Mouse (Mus musculus) intestine, embryonic 16.5 days (tissue): ENCODE results near the gene Zbtb4. TPM values are rescaled to one million over a fixed set of nuclear protein-coding genes. Genes with fewer than 3 reads are reported as not detected.
A peak's percentile ranks its signal among the peaks of the same experiment; 100 is the strongest.

Source experiments
- ATAC-seq: fragments of 200-750 bp; cut with Nextera tagmentation; 2 replicates; pipeline ENCODE4 v1.8.0; 2017; ENCODE audit warnings: moderate TSS enrichment, moderate library complexity
- H3K27ac ChIP-seq: fragments of 300-500 bp; sonication (generic); 2 replicates; pipeline ENCODE4 v1.5.1; 2014; ENCODE audit warnings: mild to moderate bottlenecking, low read length
- H3K27me3 ChIP-seq: fragments of 300-500 bp; sonication (generic); replicated peaks from 2 replicates; pipeline ENCODE4 v1.6.1; 2014; ENCODE audit warnings: low read length, control low read depth, mixed read lengths; ENCODE audit not compliant: control insufficient read depth, insufficient read depth
- H3K36me3 ChIP-seq: fragments of 300-500 bp; sonication (generic); 2 replicates; pipeline ENCODE4 v1.6.1; 2014; ENCODE audit warnings: low read length, control low read depth; ENCODE audit not compliant: control insufficient read depth, insufficient read depth
- H3K4me1 ChIP-seq: fragments of 300-500 bp; sonication (generic); 2 replicates; pipeline ENCODE4 v1.6.1; 2014; ENCODE audit warnings: low read length, control low read depth, mixed read lengths; ENCODE audit not compliant: control insufficient read depth, insufficient read depth
- H3K4me2 ChIP-seq: fragments of 300-500 bp; sonication (generic); 2 replicates; pipeline ENCODE4 v1.6.1; 2014; ENCODE audit warnings: low read depth, low read length, control low read depth
- H3K4me3 ChIP-seq: fragments of 300-500 bp; sonication (generic); 2 replicates; pipeline ENCODE4 v1.5.1; 2014; ENCODE audit warnings: mild to moderate bottlenecking, low read length
- H3K9ac ChIP-seq: fragments of 300-500 bp; sonication (generic); 2 replicates; pipeline ENCODE4 v1.6.1; 2014; ENCODE audit warnings: low read depth, low read length
- H3K9me3 ChIP-seq: fragments of 300-500 bp; sonication (generic); 2 replicates; pipeline ENCODE4 v1.6.1; 2016; ENCODE audit warnings: low read length, control low read depth; ENCODE audit not compliant: control insufficient read depth
- WGBS: fragments of 180-500 bp; shearing (Covaris S2); extraction: QIAGEN DNeasy Blood & Tissue Kit; methylation state at CpG from one replicate; pipeline ENCODE4 v1.1.7; 2014; 5-methylcytosine and 5-hydroxymethylcytosine counted together
- polyA plus RNA-seq: library from polyadenylated mRNA; unstranded; fragments of >200 nt; fragmentation: Nextera tagmentation; extraction: Ambion mirVana; gene quantifications from 2 replicates; pipeline ENCODE4 v1.2.1, GENCODE M21; 2015

The Zbtb4 gene
- polyA plus RNA-seq, 1 experiment from 2014 or later, result 2.3 TPM

DNA sequence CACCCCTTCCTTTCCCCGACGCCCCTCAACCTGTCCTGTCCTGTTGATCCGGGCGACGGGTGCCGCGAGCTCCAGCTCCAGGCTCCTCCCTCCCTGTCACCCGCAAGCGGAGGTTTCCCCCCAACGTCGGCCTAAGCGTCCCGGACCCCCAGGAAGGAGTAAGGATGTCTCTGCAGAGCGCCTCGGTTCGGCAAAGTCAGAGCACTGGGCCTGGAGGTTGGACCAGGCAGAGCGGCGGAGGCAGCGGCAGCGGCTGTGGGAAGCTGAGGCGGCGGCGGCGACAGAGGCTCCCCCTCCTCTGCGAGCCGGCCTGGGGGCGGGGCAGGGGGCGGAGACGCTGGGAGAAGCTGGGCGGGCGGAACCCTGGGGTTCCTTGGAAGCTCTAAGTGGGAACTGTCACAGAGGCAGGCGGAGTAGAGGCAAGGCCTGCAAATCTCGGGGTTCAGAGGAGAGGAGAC is 37.0 kb downstream of the Zbtb4 start:
- WGBS, result under 1% methylated on average over 32 of the region's 33 CpGs
- peak overlapping the region; percentile 89 for H3K27ac ChIP-seq
- no peaks in the 10 kb centered on the region for H3K36me3 ChIP-seq
- H3K4me3 ChIP-seq, result peak overlapping the region; percentile 64
- peaks cover 54% of the 10 kb centered on the region for H3K4me1 ChIP-seq
- ATAC-seq, result peak; percentile 57
- H3K9ac ChIP-seq, result peak overlapping the region; percentile 82
- no peaks in the 10 kb centered on the region for H3K9me3 ChIP-seq
- peak overlapping the region; percentile 98 for H3K4me2 ChIP-seq
- H3K27me3 ChIP-seq, result 0 out of 2 replicates have a peak, but pooled peaks cover 5% of the 10 kb centered on the region

DNA sequence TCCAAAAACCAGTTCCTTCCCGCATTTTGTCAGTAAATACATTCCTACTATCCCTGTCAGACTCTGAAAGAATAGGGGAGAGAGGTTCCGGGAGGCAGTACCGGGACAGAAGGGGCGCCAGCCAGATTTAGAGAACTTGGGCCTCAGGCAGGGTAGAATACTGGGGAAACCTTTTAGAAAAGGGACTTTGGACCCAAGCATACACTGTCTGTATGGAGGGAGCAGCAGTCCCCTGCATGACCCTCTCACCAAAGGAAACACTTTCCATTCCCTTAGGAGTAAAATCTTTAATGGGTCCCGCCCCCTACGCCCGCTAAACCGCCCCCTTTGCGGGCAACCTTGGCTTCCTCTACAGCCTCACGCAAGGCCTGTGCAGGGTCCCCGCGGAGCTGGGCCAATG is 37.6 kb downstream of the Zbtb4 start:
- peaks cover 54% of the 10 kb centered on the region for H3K4me1 ChIP-seq
- H3K4me3 ChIP-seq, result peak overlapping the region; percentile 64
- H3K9ac ChIP-seq, result peak overlapping the region; percentile 82
- WGBS, result 2% methylated on average over 12 of the region's 12 CpGs
- H3K36me3 ChIP-seq, result no peaks in the 10 kb centered on the region
- peak overlapping the region; percentile 89 for H3K27ac ChIP-seq
- H3K27me3 ChIP-seq, result 0 out of 2 replicates have a peak, but pooled peaks cover 5% of the 10 kb centered on the region
- no peaks in the 10 kb centered on the region for H3K9me3 ChIP-seq
- peak; percentile 54 for ATAC-seq
- peak overlapping the region; percentile 98 for H3K4me2 ChIP-seq

DNA sequence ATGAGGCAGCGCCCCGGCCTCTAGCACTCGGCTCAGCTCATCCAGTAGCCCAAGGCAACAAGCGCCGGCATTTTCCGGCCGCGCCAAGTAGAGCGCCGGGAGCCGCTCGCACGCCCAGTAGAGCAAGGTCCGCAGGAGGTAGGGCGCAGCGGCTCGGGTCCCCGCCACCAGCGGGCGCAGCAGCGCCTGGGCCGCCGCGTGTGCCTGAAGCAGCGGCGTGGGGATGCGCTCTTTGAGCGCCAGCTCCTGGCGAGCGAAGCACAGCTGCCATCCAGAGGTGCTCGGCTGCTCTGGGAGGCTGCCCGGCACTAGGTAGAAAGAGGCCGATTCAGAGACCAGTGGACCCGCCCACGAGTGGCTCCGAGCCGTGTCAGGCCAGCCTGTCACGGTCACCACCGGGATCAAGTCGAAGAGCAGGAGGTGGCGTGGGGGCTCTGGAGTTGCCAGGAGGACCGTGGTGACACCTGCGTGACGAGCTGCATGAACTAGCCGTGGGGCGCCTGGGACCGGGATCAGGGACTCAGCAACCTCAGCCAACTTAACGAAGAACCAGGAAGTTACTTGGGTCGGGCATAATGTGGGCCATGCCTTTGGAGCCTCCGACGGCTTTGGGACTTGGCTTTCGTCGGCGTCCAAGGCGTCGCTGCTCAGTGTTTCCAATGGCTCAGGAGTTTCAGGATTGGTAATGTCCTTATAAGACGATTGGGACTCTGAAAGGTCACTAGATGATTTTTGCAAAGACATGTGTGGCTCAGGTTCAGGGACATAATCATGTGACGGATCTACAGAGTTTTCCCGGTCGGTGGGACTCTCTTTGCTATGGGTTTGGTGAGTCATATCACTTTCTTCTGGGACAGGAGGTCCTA is 38.3 kb downstream of the Zbtb4 start:
- peak; percentile 84 for ATAC-seq
- Histone ChIP-seq H3K9me3 (no peaks in the 10 kb centered on the region), H3K27ac (peak overlapping the region; percentile 89), H3K4me2 (peak overlapping the region; percentile 98), H3K4me3 (peak overlapping the region; percentile 64), H3K36me3 (no peaks in the 10 kb centered on the region), H3K9ac (peak overlapping the region; percentile 82), H3K4me1 (peaks cover 52% of the 10 kb centered on the region), H3K27me3 (0 out of 2 replicates have a peak, but pooled peaks cover 5% of the 10 kb centered on the region)
- WGBS, result 2% methylated on average over 57 of the region's 60 CpGs

DNA sequence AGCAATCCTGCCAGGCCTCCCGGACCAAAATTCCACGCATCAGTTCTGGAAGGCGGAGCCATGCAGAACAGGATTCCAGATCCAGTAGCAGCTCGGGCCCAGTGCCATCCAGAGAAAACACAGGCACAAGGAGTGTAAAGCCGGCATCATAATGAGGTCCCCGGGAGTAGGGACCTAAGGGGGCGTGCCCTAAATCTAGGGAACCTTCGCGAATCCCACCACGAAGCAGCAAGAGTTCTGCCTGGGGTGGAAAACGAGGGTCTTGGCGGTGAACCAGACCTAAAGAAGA is 38.9 kb downstream of the Zbtb4 start:
- Histone ChIP-seq H3K36me3 (no peaks in the 10 kb centered on the region), H3K9ac (peak overlapping the region; percentile 82), H3K27ac (peak overlapping the region; percentile 89), H3K9me3 (no peaks in the 10 kb centered on the region), H3K4me1 (peaks cover 47% of the 10 kb centered on the region), H3K27me3 (0 out of 2 replicates have a peak, but pooled peaks cover 5% of the 10 kb centered on the region), H3K4me2 (peak overlapping the region; percentile 98), H3K4me3 (peak overlapping the region; percentile 64)
- 12% methylated on average over 12 of the region's 12 CpGs for WGBS
- no peak for ATAC-seq

DNA sequence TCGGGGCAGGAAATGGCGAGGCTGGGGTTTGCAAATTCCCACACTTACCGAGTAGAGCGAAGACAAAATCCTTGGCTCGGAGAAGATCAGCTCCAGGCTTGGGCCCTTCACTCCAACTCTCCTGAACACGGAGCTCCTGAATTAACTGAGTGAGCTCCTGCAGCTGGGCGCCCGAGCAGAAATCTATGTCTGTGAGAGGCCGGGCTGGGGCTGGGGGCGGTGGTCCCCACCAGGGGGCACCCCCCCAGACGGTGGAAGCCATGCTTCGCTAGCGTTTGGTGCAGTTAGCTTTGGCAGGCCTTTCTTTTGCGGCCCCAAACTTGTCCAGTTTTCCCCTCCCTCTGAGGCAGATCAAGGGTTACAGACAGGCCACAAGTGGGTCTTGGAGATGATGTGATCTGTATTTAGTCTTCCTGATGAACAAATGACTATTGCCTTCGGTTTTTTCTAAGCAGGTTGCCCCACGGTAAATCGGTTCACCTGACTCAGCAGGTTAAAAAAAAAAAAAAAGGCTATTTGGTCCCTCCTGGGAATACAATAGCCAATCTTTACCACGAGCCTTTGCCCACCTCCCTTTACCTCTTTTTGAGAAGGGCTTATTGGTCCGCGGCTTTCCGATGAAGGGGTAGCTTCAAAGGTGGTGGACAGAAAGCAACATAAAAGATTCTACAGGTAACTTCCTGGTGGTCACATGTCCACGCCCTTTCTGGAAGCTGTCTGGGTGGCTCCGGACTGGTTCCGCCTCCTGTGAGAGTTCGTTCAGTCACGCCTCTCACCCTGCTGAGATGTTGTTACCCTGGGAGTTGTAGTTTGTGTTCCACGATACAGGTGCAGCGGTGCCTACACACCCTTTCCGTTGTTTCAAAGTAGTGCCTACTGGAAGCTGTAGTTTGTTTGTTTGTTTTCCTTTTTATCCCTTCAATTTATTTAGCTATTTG is 39.5 kb downstream of the Zbtb4 start, which contains the start of gene Tmem102:
TSS of gene Tmem102 (minus strand) at position 653 of the 938 bp plus-strand sequence.
- peak within 1 kb of the TSS; percentile 98 for H3K4me2 ChIP-seq
- peaks cover 40% of the 10 kb centered on the region for H3K4me1 ChIP-seq
- 9% methylated on average over 29 of the region's 29 CpGs for WGBS
- H3K4me3 ChIP-seq, result peak within 1 kb of the TSS; percentile 64
- peak within 1 kb of the TSS; percentile 89 for H3K27ac ChIP-seq
- no peaks in the 10 kb centered on the region for H3K36me3 ChIP-seq
- H3K27me3 ChIP-seq, result 0 out of 2 replicates have a peak, but pooled peaks cover 5% of the 10 kb centered on the region
- peak within 1 kb of the TSS; percentile 82 for H3K9ac ChIP-seq
- no peaks in the 10 kb centered on the region for H3K9me3 ChIP-seq
- ATAC-seq, result peak; percentile 39

DNA sequence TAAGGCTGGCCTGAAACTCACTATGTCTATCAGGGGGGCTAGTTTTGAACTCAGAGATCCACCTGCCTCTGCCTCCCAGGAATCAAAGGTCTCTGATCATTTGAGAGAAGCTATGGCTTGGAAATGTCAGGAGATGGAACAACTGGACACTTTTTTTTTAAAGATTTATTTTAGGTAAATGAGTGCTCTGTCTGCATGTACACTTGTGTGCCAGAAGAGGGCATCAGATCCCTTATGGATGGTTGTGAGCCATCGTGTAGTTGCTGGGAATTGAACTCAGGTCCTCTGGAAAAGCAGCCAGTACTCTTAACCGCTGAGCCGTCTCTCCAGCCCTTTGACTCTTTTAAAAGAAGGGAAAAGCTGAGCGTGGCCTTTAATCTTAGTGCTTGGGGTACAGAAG is 40.7 kb downstream of the Zbtb4 start:
- Histone ChIP-seq H3K9me3 (no peaks in the 10 kb centered on the region), H3K27me3 (0 out of 2 replicates have a peak, but pooled peaks cover 5% of the 10 kb centered on the region), H3K4me3 (no peak overlapping the region), H3K4me1 (peaks cover 30% of the 10 kb centered on the region), H3K9ac (no peak overlapping the region), H3K36me3 (no peaks in the 10 kb centered on the region), H3K27ac (no peak overlapping the region), H3K4me2 (no peak overlapping the region)
- no peak for ATAC-seq
- 79% methylated on average over 4 of the region's 4 CpGs for WGBS

DNA sequence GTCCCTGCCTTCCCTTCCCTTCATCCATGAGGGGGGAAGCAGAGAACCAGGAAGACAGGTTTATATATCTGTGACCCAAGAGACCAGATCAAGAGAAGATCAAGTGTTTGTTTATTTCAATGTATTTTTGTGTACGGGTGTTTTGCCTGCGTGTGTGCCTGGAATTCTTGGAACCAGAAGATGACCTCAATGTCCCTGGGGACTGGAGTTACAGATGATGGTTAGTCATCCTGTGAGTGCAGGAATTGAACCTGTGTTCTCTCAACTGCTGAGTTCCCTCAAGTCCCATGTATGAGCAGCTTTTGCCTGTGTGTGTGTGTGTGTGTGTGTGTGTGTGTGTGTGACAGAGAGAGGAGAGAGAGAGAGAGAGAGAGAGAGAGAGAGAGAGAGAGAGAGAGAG is 41.9 kb downstream of the Zbtb4 start:
- no peak overlapping the region for H3K4me3 ChIP-seq
- H3K4me1 ChIP-seq, result peaks cover 17% of the 10 kb centered on the region
- H3K9me3 ChIP-seq, result no peaks in the 10 kb centered on the region
- H3K27me3 ChIP-seq, result no peaks in the 10 kb centered on the region
- no peak overlapping the region for H3K9ac ChIP-seq
- WGBS, result 57% methylated on average over 2 of the region's 2 CpGs
- H3K27ac ChIP-seq, result no peak overlapping the region
- H3K36me3 ChIP-seq, result no peaks in the 10 kb centered on the region
- H3K4me2 ChIP-seq, result no peak overlapping the region
- no peak for ATAC-seq

DNA sequence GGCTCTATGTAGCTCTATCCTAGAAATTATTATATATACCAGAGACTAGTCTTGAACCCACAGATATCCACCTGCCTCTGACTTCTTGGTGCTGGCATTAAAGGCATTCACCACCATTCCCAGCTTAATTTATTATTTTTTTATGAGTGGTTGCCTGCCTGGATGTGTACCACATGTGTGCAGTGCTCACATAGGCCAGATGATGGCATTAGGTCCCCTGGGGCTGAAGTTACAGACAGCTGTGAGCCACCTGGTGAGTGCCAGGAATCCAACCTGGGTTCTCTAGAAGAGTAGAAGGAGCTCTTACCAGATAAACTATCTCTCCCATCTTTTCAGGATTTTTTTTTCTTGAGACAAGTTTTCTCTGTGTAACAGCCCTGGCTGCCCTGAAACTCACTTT is 44.6 kb downstream of the Zbtb4 start:
- H3K9ac ChIP-seq, result no peak overlapping the region
- no peak overlapping the region for H3K4me3 ChIP-seq
- H3K36me3 ChIP-seq, result no peaks in the 10 kb centered on the region
- no peaks in the 10 kb centered on the region for H3K27me3 ChIP-seq
- ATAC-seq, result no peak
- no peaks in the 10 kb centered on the region for H3K9me3 ChIP-seq
- no peak overlapping the region for H3K4me2 ChIP-seq
- H3K27ac ChIP-seq, result no peak overlapping the region
- H3K4me1 ChIP-seq, result no peaks in the 10 kb centered on the region

DNA sequence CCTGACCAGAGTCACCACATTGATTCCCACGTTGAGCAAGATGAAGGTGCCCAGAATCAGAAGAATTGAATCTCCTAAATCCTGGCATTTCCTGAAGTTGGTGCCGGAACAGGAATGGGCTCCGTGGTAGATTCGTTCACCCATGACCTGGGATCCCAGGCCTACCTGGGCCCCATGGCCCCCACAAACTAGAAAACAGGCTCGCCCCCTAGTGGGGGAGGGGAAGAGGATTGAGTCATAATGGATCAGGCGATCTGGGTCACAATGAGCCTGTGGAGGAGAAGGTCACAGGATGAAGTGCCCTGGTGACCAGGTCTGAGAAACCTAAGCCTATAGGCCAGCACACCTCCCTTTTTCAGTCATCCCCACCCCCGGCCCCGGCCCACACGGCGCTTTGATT is 49.4 kb downstream of the Zbtb4 start, which contains the start of gene Gm39566:
TSS of gene Gm39566 (minus strand) at position 144 of the 400 bp plus-strand sequence.
- Histone ChIP-seq H3K4me1 (no peaks in the 10 kb centered on the region), H3K27ac (no peak within 1 kb of the TSS), H3K4me3 (no peak within 1 kb of the TSS), H3K27me3 (no peaks in the 10 kb centered on the region), H3K9me3 (peaks cover 9% of the 10 kb centered on the region), H3K36me3 (no peaks in the 10 kb centered on the region), H3K9ac (no peak within 1 kb of the TSS), H3K4me2 (no peak within 1 kb of the TSS)
- 56% methylated on average over 10 of the region's 10 CpGs for WGBS
- no peak for ATAC-seq
